Mouse (Mus musculus) adrenal gland, adult 18-20 months (tissue): ENCODE measurements at regions not wholly inside any gene's neighbourhood (a gene's known extent, or its start where the extent isn't known, plus 50 kb on each side); places are given as distances from the start of the nearest gene placed in this dataset.

Experiments
- DNase-seq, 2 experiments: peaks; one replicate each; pipeline ENCODE4 v3.0.0; 2021 to 2022; ENCODE audit warnings: low spot score in 2 of 2

DNA sequence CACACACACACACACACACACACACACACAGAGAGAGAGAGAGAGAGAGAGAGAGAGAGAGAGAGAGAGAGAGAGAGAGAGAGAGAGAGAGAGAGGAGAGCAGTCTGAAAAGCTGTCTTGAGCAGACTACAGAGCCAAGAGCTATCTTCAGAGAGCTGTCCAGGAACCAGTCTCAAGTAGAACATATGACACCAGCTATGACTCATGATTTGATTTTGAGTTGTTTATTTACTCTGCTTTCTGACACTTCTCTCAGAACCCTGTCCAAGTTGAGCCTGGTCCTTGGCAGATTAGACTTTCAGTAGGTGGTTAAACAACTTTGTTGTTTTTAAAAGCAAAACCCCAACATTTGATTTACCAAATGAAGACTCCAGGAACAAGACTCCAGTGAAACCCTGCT lies 420.8 kb upstream of the Lcorl start:
- no peak for DNase-seq

DNA sequence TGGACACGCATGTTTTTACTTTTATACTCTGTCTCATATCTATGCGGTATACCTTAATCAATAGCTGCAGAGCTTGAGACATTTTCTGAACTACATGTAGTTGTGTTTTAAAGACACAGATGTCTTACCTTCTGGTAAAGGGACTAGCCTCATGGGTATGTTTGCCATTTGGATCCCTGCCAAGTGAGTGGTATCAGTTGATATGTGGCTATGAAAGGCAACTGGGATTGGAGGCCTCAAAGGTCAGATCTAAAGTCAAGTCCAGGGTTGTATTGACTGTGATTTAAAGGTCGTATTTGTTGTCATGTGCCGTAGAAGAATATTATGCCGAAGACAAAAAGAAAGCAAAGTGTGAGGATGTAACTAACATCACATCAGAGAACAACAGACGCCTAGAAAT lies 399.3 kb upstream of the Lcorl start:
- DNase-seq: no peak

DNA sequence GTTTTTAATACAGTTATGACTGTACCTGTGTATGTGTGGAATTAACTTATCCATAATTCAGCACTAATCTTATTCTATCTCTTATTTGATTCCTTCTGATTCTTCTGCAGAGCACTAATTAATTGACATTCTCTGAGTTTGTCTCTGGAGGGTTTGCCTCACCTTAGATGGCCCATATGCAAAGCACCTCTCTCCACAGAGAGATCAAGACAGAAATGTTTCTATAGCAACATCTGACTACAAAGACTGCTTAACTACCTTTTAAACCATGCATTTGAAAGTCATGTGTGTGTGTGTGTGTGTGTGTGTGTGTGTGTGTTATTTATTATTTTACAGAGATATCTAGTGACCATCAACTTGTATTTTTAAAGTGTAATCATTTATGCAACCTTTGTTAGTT lies 396.5 kb upstream of the Lcorl start:
- no peak for DNase-seq

DNA sequence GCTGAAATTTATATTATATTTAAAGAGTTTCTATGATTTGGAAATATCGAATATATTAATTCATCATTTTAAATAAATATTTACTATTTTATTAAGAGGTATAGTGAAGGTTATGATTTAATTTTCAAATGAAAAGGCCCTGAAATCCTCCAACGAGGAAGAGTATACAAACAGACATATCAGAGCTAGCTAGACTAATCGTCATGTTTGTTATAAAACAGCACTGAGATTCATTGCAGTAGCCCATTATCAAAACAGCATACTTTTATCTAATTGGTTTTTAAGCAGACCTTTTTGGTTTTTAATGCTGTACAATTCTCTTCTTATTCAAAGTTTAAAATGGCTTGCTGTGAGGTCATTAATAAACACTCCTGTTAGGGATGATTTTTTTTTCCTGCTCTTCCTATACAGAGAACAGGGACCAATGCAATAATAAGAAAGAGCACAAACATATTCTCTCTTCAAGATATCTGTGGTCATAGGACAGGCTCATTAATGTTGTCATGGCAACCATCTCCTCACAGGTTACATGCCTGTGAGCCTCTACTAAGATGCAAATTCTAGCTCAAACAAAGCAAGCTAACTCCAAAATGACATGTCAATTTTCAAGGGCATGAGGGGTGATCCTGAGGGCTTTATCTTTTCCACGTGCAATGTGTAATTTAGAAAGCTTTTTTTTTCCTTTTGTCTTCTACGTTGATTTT lies 378.1 kb upstream of the Lcorl start:
- DNase-seq: no peak

DNA sequence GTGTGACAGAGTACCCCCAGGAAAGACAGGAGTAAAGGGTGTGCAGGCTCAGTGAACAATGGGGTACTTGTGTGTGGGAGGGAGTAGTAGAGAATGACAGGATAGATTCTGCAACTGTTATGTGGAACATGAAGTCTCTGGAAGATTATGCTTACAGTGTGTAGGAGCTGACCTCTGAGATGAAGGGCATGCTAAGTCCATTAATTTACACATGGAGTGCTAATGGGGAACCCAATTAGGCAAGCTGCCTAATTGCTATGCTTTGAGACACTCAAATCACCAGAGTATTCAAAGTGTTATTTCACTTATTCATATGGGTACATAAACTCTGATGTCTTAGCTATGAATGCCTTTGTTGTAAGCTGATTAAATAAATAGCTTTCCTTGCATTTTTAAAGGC lies 375.4 kb upstream of the Lcorl start:
- no peak for DNase-seq

DNA sequence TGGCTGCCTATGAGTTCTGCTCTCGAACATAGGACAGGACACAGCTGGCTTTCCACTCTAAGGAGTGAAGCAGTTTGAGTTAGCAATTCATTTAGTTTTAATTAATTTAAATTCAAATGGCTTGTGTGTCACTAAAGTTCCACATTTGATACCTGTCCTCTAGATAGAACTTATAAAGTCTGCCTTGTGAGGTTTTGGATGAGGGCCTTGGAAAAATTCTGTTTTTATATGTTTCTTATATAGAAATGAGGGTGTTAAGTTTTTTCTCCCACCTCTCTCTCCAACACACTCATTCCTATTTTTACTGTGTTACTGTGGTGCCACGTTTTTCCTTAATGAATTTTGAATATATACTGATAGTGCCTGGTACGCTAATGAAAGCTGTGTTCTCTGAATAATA lies 371.3 kb upstream of the Lcorl start:
- DNase-seq: no peak

DNA sequence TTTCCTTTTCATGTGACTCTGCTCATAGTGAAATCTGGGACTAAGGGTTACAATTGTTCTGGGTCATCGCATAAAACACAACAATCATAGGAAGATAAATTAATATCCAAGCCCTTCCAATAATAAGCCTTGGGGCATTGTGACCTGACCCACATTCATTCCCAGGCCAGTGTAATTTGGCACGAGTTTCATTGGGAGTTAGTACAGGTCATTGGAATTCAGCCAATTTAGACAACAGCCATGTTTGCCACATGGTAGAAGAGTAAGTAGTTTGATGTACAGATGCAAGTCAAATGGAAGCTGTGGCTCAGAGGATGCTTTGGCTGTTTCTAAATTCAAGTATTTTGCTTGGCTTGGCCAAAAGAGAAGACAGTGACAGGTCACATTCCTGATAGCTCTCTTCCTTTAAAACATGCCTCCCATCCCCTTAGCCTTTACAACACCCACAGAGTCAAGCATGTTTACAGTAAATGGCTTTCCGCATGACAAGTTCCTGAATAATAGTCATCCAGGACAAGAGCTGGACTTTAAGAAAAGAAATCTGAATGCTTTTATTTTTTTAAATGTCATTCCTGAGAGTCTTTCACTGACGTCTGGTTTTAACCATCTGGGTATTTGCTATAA lies 355.5 kb upstream of the Lcorl start:
- DNase-seq: no peak

DNA sequence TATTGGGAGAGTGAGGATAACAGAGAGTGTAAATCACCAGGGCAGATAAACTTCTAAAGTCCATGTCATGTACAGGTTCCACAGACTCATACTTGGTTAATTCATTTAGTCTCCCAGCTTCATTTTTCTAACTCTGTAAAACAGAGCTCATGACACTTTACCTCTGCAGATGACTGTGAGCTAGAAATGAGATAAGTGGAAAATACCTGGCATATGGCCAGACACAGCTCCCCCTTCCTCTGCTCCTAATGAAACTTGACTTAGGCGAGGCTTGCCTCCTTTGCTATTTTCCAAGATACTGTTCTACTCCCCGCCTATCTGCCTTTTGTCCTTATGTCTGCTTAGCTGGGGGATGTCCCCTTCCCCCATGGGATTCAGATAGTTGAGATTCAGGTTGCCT lies 351.7 kb upstream of the Lcorl start:
- no peak for DNase-seq

DNA sequence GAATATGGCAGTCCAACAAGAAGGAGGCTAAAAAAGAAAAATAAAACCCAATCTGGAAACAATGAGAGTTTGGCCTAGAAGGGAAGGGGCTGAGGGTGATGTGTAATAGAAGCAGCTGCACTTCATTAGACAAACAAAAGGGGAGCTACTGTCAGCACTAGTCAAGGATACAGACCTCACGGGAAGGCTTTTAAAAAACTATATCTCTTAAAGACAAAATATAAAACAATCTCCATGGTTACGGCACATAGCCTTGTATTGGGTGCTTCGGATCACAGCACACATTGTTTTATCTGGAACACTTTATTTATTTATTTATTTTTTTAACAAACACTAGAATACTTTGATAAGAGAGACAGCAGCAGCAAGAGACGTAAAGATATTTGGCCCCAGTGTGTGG lies 346.3 kb upstream of the Lcorl start:
- DNase-seq: no peak

DNA sequence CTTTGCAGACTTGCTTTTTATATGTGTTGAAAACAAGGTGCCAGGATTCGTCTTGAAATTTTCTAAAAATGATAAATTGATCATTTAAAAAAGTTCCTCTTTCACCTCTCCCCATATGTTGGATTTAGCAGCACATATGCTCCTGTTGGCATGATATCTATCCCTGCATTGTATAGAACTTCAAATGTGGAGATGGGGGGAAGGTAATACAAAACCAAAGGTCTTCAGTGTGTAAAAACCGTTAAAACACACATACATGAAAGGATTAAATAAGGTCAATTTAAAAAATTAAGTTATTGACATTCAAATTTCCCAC lies 345.0 kb upstream of the Lcorl start:
- DNase-seq: no peak

DNA sequence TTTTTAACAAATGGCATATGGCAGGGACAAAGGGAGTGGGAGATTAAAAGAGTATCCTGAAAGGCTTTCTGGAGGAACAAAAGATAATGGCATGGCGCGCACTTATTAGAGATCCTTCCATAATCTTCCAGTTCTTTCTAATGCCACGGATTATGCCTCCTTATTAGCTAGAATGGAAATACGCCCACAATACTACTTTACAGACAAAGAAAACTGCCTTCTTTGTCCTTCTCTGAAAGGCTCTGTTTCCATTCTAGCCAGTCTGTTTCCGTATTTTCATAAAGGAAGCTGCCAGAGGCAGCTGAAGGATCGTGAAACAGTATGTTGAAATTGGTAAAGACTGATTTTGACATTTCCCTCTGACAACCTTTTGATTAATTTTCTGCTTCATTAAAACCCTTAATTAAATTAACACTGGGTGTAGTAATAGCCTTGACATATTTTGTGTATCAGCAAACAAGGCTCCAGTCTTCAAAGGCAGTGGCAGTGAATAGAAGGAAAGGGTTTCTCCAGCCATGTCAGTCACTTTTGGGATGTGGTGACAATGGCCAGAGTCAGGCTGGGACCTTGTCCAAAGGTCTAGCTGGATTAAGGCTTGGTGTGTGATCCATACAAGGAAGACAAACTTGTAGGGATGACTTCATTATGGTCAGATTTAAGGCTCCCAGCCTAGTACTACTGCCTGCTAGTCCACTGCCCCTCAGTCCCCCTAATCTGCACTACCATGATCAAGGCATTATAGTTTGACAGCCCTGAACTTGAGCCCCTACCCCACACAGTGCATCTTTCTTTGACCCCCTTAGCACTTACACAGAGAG lies 344.4 kb upstream of the Lcorl start:
- no peak for DNase-seq

DNA sequence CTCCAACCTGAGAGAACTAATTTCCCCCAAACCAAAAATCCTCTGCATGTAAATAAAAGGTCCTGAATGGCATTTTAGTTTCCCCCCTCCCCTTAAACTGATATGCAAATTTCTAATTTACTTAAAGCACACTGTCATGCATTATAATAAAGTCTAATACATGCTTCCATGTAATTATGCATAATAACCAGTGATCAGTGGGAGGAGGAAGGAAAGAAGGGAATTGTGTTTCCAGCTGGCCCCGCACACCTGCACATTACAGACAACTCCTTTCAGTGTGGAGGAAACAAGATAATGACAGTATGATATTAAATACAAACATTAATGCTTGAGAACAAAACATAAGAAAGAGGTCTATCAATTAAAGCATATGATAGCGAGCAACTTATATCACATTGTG lies 329.5 kb upstream of the Lcorl start:
- no peak for DNase-seq

DNA sequence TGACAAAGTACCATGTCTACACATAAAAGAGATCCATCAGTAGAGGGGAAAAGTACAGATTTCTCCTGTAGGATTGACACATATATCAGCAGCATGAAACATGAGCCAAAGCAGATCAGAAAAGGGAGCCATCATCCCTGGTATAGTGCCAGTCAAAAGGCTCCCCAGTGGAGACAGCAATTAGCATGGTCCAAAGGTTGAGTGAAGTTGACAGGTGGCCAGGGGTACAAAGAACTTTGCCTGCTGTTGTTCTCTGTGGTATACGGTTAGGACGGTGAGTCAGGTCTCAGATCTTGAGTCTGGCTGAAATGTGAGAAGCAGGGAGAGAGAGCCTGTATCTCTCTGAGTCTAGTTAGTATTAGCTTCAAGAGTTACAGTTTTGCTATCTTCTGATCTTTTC lies 324.7 kb upstream of the Lcorl start:
- DNase-seq: no peak

DNA sequence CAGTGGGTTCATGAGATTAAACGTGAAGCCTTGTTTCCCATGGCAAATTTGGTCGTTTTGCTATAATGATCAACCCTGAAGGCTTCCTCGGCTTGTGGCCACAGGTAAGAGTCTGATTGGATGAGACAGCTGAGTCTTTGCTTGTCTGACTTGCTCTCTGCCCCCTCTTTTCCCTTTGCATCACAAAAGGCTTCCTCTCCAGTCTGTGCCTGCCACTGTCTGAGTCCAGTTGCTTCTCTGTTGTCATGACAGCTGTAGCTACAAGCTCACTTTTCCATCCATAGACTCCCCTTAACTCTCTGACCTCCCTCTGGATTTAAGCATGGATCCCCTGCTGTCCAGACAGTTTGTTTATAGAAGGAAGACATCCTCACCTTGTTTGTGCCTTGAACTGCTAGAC lies 314.9 kb upstream of the Lcorl start:
- DNase-seq: no peak

DNA sequence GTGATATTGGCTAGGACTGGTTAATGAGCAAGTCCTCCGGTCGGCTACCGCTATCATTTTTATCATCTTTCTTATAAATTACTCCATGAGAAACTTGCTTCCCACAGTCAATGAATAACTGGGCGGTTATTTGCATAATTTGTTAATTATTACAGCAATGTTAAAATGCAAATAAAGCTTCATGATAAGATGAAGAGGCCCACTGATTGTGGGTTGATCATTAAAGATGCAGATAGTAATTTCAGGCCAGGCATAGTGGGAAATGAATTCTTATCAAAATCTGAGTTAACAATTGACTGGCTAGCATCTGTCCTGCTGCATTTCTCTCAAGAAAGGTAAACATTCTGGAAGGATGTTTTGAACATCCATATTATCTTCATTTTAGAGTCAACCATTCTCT lies 303.4 kb upstream of the Lcorl start:
- DNase-seq: no peak

DNA sequence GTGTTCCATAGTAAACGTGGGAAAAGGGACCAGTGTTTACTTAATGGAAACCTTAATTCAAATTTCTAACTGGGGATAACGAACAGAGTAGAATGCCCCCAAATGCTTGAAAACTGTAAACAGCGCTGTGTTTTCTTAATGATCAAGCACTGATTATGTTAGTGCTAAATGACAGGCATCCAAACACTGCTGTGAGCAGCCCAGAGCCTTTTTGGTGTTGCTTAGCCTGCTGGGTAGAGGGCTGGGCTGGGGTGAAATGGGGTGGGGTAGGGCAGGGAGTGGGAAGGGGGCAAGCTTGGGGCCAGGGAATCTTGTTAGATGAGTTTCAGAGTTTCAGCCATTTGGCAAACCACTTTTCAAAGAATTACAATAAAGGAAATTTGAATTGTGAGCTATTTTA lies 294.6 kb upstream of the Lcorl start:
- DNase-seq: no peak

DNA sequence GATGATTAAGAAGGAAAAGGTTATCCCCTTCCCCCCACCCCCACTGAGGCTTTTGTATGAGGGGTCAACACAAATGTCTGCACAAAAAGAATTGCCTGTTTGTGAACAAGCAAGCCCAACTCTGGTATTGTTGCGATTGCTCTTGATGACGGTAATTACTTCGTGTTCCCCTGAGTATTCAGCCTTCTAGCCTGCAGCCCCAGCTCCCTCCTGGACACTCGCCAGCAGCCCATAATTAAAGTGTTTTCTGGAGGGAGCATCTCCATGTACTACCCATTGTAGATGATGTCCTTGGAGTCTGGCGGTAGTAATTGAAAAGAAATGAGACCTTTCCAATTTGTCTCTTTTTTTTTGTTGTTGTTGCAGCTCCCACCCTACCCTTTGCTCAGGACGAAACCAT lies 293.4 kb upstream of the Lcorl start:
- no peak for DNase-seq

DNA sequence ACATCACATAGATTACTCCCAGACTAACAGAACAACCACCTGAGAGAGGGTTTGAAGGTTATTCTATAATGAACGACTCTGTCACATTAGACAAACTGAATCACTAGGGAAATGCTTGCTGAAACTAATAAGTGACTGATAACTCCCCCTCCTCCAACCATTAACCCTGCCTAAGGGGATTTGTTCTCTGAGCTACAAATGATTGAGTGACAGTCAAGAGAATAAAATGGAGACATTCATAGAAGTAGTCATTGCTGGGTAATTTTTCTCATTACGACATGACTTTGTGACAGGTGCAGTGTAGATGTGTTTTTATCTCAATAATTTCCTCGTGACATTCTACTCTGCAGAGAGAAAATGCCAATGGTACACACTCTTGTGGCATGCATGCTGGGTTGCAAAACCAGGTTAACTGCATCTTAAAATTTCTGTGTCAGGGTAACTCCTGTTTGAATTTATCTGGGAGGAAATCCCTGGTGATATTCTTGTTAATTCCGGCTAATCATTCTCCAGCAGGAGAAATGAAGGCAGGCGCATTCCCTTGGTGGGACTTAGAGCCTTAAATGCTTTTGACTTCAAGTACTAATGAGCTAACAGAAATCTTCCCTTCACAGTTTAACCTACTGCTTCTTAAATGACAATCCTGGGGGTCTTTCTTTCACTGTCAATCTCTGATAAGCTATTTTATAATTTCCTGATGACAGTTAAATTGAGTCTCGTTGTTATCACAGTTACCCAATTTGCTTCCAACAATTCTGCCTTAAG lies 292.6 kb upstream of the Lcorl start:
- no peak for DNase-seq

DNA sequence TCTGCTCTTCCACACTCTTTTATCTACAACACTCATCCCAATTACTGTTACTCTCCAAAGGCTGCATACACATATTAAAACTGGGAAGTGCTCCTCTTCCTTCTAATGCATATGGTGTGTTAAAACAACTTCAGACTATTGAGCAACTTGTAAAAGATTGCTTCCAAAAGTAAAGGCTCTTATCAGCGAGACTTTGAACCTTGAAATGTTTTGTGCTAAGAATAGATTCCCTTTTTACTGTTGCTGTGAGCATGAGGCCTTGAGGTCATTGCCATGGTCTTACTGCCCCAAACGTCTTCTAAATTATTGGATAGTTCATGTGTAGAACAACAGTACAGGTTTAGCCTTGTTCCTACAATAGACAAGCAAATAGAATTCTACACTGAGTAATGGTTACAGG lies 281.6 kb upstream of the Lcorl start:
- no peak for DNase-seq

DNA sequence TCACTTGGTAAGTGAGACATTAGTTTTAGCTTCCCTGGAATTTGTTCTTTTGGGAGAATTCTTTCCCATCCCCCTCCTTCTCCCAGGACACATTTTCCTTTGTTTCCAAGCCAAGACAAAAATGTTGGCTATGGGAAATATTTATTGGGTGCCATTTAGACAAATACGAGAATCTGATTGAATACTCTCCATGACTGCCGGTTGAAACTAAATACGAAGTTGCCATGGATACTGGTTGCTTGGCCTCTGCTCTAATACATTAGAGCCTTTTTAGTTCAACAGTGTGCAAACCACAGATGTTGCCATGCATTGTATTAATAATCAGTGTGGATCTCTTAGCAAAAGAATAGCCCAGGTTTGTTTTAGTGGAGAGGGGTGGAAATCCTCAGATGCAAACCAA lies 280.3 kb upstream of the Lcorl start:
- no peak for DNase-seq

DNA sequence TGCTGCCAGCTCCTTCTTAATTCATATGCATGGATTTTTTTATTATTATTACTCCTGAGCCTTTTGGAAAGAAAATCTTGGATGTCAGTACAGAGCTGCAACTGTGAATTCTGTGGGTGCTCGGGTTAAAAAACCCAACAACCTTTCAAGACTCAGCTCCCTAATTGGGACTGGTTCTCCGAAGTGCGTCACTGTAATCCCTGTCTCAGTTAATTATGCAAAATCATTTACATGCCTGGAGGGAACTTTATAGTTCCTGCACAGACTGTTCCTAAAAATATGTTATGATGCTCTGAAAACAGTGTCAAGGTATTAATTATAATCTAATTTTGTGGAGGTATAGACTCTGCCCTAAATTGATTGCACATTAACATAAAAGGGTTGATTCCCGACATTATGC lies 250.6 kb upstream of the Lcorl start:
- no peak for DNase-seq

DNA sequence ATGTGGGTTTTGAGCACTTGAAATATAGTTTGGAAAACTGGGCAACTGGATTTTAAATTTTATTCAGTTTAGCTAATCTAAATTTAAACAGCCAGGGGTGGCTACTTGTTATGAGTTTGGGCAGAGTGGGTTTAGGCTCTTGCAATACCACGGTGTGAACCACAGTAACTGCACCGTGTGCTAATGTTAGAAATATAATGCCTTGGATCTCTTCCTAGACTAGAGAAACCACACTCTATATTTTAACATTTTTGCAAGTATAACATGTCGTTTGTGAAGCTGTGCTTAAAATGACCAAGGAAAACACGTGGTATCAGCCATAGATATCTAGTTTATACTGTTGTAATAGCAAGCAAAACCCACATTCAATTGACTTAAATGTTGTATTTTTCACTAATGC lies 245.9 kb upstream of the Lcorl start:
- no peak for DNase-seq
